Mouse (Mus musculus) G1E (cell line): ENCODE results near the gene Ttc37.

Source experiments
- CTCF ChIP-seq: IDR thresholded peaks from 2 replicates; pipeline ENCODE4 v1.5.1; 2012; ENCODE audit warnings: low read depth, low read length, inconsistent platforms, mixed read lengths
- GATA1 ChIP-seq: IDR thresholded peaks from 2 replicates; pipeline ENCODE4 v1.6.1; 2012; ENCODE audit warnings: borderline replicate concordance, low read length, inconsistent platforms, mixed read lengths
- GATA2 ChIP-seq: IDR thresholded peaks from 2 replicates; pipeline ENCODE4 v1.6.1; 2012; ENCODE audit warnings: low read depth, low read length, inconsistent platforms, borderline replicate concordance
- POLR2AphosphoS5 ChIP-seq: IDR thresholded peaks from 2 replicates; pipeline ENCODE4 v1.6.1; 2012; ENCODE audit warnings: low read depth, low read length, inconsistent platforms; ENCODE audit not compliant: insufficient replicate concordance

DNA sequence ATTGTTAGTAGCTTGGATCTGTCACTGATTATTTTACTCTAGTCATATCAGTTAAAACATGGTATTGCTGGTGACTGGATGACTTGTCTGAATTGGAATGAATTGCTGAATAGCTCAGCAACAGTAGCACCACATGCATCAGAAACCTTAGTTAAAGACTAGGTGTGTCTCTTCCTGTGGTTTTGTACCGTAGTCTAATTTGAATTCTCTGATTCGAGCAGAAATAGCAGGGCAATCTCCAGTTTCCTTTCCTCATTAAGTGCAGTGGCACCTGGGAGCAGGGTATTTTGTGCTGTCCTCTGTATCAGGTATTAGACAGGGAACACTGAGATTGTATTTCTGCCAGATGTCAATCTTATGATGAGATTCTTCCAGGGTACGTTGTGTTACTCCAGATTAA is 40.3 kb downstream of the Ttc37 start:
- no peak for TF ChIP-seq CTCF
- TF ChIP-seq GATA1: no peak
- TF ChIP-seq POLR2AphosphoS5: no peak
- no peak for TF ChIP-seq GATA2
